Mouse (Mus musculus) embryonic facial prominence, embryonic 15.5 days (tissue): Measurements from ENCODE around the gene Rnf216. TPM values are rescaled to one million over a fixed set of nuclear protein-coding genes. Genes with fewer than 3 reads are reported as not detected.

Experiments
- ATAC-seq: fragments of 200-750 bp; cut with Nextera tagmentation; 2 replicates; pipeline ENCODE4 v1.8.0; 2017; ENCODE audit warnings: low read depth, moderate TSS enrichment; ENCODE audit not compliant: insufficient number of reproducible peaks, low FRiP score, low TSS enrichment
- H3K27ac ChIP-seq: fragments of 300-500 bp; sonication (generic); replicated peaks from 2 replicates; pipeline ENCODE4 v1.5.1; 2015; ENCODE audit warnings: mild to moderate bottlenecking, inconsistent platforms
- H3K27me3 ChIP-seq: fragments of 300-500 bp; sonication (generic); 2 replicates; pipeline ENCODE4 v1.6.1; 2015; ENCODE audit warnings: inconsistent platforms
- H3K36me3 ChIP-seq: fragments of 300-500 bp; sonication (generic); 2 replicates; pipeline ENCODE4 v1.6.1; 2015; ENCODE audit warnings: mild to moderate bottlenecking, inconsistent platforms
- H3K4me1 ChIP-seq: fragments of 300-500 bp; sonication (generic); 2 replicates; pipeline ENCODE4 v1.6.1; 2015; ENCODE audit warnings: inconsistent platforms
- H3K4me2 ChIP-seq: fragments of 300-500 bp; sonication (generic); replicated peaks from 2 replicates; pipeline ENCODE4 v1.6.1; 2015; ENCODE audit warnings: mild to moderate bottlenecking, inconsistent platforms
- H3K4me3 ChIP-seq: fragments of 300-500 bp; sonication (generic); replicated peaks from 2 replicates; pipeline ENCODE4 v1.5.1; 2015; ENCODE audit warnings: mild to moderate bottlenecking, inconsistent platforms
- H3K9ac ChIP-seq: fragments of 300-500 bp; sonication (generic); 2 replicates; pipeline ENCODE4 v1.6.1; 2015; ENCODE audit warnings: inconsistent platforms
- H3K9me3 ChIP-seq: fragments of 300-500 bp; sonication (generic); replicated peaks from 2 replicates; pipeline ENCODE4 v1.6.1; 2016; ENCODE audit warnings: inconsistent platforms
- WGBS: fragments of 180-500 bp; shearing (Covaris S2); methylation state at CpG from one replicate; pipeline ENCODE4 v1.1.7; 2015; 5-methylcytosine and 5-hydroxymethylcytosine counted together
- polyA plus RNA-seq: library from polyadenylated mRNA; unstranded; fragments of >200 nt; fragmentation: Nextera tagmentation; extraction: Ambion mirVana; gene quantifications from 2 replicates; pipeline ENCODE4 v1.2.1, GENCODE M21; 2015

Rnf216 gene
- polyA plus RNA-seq, 1 experiment from 2014 or later, result 41.2 TPM

- 89% methylated on average over 7 of the region's 7 CpGs for WGBS
- Histone ChIP-seq H3K27me3 (no peaks in the 10 kb centered on the region), H3K36me3 (peaks cover 32% of the 10 kb centered on the region), H3K27ac (no peak overlapping the region), H3K4me1 (no peaks in the 10 kb centered on the region), H3K4me2 (no peak overlapping the region), H3K4me3 (no peak overlapping the region), H3K9me3 (no peaks in the 10 kb centered on the region), H3K9ac (no peak overlapping the region)
- ATAC-seq, result no peak
Measured at GRCm38 (mm10) chr5:143095256-143095655, 17.5 kb downstream of the Rnf216 start.

GRCm38 (mm10) chr5:143092891-143093290 is 19.9 kb downstream of the Rnf216 start:
- Histone ChIP-seq H3K27ac (no peak overlapping the region), H3K4me3 (no peak overlapping the region), H3K4me2 (no peak overlapping the region), H3K36me3 (peaks cover 49% of the 10 kb centered on the region), H3K27me3 (no peaks in the 10 kb centered on the region), H3K4me1 (no peaks in the 10 kb centered on the region), H3K9ac (no peak overlapping the region), H3K9me3 (no peaks in the 10 kb centered on the region)
- ATAC-seq, result no peak
- WGBS, result 57% methylated on average over 3 of the region's 3 CpGs

- Histone ChIP-seq H3K27me3 (no peaks in the 10 kb centered on the region), H3K36me3 (peaks cover 78% of the 10 kb centered on the region), H3K4me2 (no peak overlapping the region), H3K9me3 (no peaks in the 10 kb centered on the region), H3K9ac (no peak overlapping the region), H3K4me1 (no peaks in the 10 kb centered on the region), H3K4me3 (no peak overlapping the region), H3K27ac (no peak overlapping the region)
- 71% methylated on average over 4 of the region's 4 CpGs for WGBS
- no peak for ATAC-seq
Measured at GRCm38 (mm10) chr5:143084898-143085297, 27.9 kb downstream of the Rnf216 start.

DNA sequence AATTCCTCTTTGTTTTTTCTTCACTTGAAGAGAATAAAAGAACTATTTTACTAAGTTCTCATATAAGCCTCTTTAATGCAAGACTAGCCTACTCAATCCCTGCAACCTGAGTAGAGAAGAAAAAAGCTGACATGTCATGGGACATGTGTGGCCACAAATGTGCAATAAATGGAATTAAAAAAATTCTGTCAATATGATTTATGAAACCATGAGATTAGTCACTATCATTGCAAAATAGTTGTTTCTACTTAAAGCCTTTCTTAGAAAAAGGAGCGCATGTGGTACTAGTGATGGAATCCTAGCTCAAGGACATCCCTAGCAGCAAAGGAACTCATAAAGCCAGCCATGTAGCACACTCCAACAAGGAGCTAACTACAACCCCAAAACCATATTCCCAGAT is 33.0 kb downstream of the Rnf216 start:
- Histone ChIP-seq H3K4me1 (no peaks in the 10 kb centered on the region), H3K4me3 (no peak overlapping the region), H3K36me3 (peaks cover 84% of the 10 kb centered on the region), H3K27me3 (no peaks in the 10 kb centered on the region), H3K27ac (no peak overlapping the region), H3K4me2 (no peak overlapping the region), H3K9me3 (no peaks in the 10 kb centered on the region), H3K9ac (no peak overlapping the region)
- 93% methylated on average over 1 of the region's 1 CpGs for WGBS
- ATAC-seq, result no peak

- no peaks in the 10 kb centered on the region for H3K9me3 ChIP-seq
- peaks cover 82% of the 10 kb centered on the region for H3K36me3 ChIP-seq
- 92% methylated on average over 3 of the region's 3 CpGs for WGBS
- no peak overlapping the region for H3K4me3 ChIP-seq
- ATAC-seq, result no peak
- H3K27ac ChIP-seq, result no peak overlapping the region
- no peak overlapping the region for H3K4me2 ChIP-seq
- no peaks in the 10 kb centered on the region for H3K27me3 ChIP-seq
- H3K4me1 ChIP-seq, result no peaks in the 10 kb centered on the region
- no peak overlapping the region for H3K9ac ChIP-seq
Measured at GRCm38 (mm10) chr5:143076603-143077143, 36.1 kb downstream of the Rnf216 start.

DNA sequence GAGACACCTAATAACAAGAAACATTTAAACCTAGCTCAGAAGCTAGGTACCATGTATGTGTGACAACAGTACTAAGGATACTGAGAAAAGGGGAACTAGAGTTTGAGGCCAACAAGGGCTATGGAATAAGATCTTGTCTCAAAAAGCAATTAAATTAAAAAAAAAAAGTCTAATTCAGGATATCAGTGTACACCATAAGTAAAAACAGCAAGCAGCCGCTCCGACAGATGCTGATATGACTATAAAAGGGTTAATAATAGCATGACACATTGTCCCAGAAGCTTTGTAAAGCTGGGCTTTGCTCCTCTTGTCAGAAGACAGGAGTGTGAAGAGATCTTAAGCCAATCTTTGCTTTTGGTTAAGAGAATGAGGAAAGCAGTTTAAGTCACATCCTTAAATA is 36.8 kb downstream of the Rnf216 start:
- H3K36me3 ChIP-seq, result peaks cover 77% of the 10 kb centered on the region
- no peak overlapping the region for H3K27ac ChIP-seq
- 90% methylated on average over 2 of the region's 2 CpGs for WGBS
- H3K27me3 ChIP-seq, result no peaks in the 10 kb centered on the region
- H3K4me1 ChIP-seq, result no peaks in the 10 kb centered on the region
- H3K9me3 ChIP-seq, result no peaks in the 10 kb centered on the region
- H3K4me3 ChIP-seq, result no peak overlapping the region
- no peak overlapping the region for H3K4me2 ChIP-seq
- no peak overlapping the region for H3K9ac ChIP-seq
- no peak for ATAC-seq

GRCm38 (mm10) chr5:143069048-143069447 is 43.7 kb downstream of the Rnf216 start:
- Histone ChIP-seq H3K4me2 (no peak overlapping the region), H3K9ac (no peak overlapping the region), H3K36me3 (peaks cover 59% of the 10 kb centered on the region), H3K27ac (no peak overlapping the region), H3K27me3 (no peaks in the 10 kb centered on the region), H3K4me3 (no peak overlapping the region), H3K9me3 (no peaks in the 10 kb centered on the region), H3K4me1 (no peaks in the 10 kb centered on the region)
- ATAC-seq, result no peak
- WGBS, result 91% methylated on average over 2 of the region's 2 CpGs

- H3K4me1 ChIP-seq, result no peaks in the 10 kb centered on the region
- ATAC-seq, result no peak
- peaks cover 59% of the 10 kb centered on the region for H3K36me3 ChIP-seq
- no peak overlapping the region for H3K4me3 ChIP-seq
- no peaks in the 10 kb centered on the region for H3K9me3 ChIP-seq
- no peaks in the 10 kb centered on the region for H3K27me3 ChIP-seq
- no peak overlapping the region for H3K27ac ChIP-seq
- H3K9ac ChIP-seq, result no peak overlapping the region
- H3K4me2 ChIP-seq, result no peak overlapping the region
- WGBS, result 82% methylated on average over 3 of the region's 3 CpGs
Measured at GRCm38 (mm10) chr5:143068382-143068781, 44.4 kb downstream of the Rnf216 start.

- H3K9ac ChIP-seq, result no peak overlapping the region
- no peaks in the 10 kb centered on the region for H3K27me3 ChIP-seq
- no peak overlapping the region for H3K4me2 ChIP-seq
- ATAC-seq, result no peak
- WGBS, result 12% methylated on average over 1 of the region's 1 CpGs
- H3K27ac ChIP-seq, result no peak overlapping the region
- no peaks in the 10 kb centered on the region for H3K9me3 ChIP-seq
- peaks cover 64% of the 10 kb centered on the region for H3K36me3 ChIP-seq
- H3K4me3 ChIP-seq, result no peak overlapping the region
- H3K4me1 ChIP-seq, result no peaks in the 10 kb centered on the region
Measured at GRCm38 (mm10) chr5:143066551-143066958, 46.2 kb downstream of the Rnf216 start.

DNA sequence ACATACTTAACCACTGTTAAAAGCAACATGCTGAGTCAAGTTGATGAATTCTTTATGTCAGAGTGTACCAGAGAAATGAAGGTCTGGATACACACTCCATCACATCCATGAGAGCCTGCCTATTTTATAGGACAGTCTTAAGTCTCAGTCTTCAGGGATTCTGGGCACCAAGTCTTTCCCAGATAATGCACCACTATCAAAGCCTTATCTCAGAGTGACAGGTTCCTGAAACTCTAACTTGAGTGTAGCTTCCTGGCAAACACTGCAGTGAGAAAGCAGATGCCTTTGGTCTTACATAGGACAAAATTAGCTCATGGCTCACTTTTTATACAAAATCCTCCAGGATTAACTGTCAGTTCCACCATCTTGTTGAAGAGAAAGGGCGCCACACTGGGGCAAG is 46.7 kb downstream of the Rnf216 start:
- no peak for ATAC-seq
- Histone ChIP-seq H3K4me2 (no peak overlapping the region), H3K9ac (no peak overlapping the region), H3K4me1 (no peaks in the 10 kb centered on the region), H3K27me3 (no peaks in the 10 kb centered on the region), H3K4me3 (no peak overlapping the region), H3K27ac (0 out of 2 replicates have a peak overlapping the region, but pooled peaks have one; percentile 5), H3K9me3 (no peaks in the 10 kb centered on the region), H3K36me3 (peaks cover 64% of the 10 kb centered on the region)
- WGBS, result 92% methylated on average over 1 of the region's 1 CpGs

DNA sequence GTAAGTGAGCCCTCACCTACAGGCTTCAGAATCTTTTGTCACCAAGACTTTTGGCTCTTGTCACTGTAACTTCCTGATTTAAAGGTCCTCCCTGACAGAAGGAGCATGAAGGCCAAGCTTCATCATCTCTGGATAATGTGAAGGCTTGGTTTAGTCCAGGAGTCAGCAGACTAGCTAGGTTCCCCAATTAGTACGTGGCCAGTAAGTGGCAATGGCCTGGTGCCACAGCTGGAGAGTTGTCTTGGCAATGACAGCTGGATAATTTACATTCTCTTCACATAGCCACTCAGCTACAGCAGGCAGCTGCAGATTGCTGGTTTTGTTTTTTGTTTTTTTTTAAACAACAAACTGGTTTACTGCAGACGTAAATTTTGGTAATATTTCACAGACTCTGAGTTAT is 47.6 kb downstream of the Rnf216 start:
- Histone ChIP-seq H3K36me3 (peaks cover 64% of the 10 kb centered on the region), H3K27ac (no peak overlapping the region), H3K4me2 (no peak overlapping the region), H3K9me3 (no peaks in the 10 kb centered on the region), H3K4me3 (no peak overlapping the region), H3K9ac (no peak overlapping the region), H3K27me3 (no peaks in the 10 kb centered on the region), H3K4me1 (0 out of 2 replicates have a peak, but pooled peaks cover under 1% of the 10 kb centered on the region)
- no peak for ATAC-seq
- WGBS, result 80% methylated on average over 2 of the region's 2 CpGs

DNA sequence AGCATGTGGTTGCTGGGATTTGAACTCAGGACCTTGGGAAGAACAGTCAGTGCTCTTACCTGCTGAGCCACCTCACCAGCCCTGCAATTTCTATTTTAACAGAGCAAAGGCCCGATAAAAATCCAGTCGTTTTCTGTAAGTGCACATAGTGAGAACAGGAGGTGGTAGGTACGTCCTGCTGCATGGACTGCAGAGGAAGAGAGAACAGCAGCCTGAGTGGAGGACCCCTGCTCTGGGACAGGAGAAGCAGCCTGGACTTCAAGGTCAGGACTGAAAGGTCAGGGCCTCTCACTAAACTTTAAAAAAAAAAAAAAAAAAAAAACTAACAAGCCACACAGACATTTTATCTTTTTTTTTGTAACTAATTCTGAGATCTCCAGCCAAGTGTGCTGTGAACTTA is 50.5 kb downstream of the Rnf216 start:
- Histone ChIP-seq H3K27ac (no peak overlapping the region), H3K9ac (no peak overlapping the region), H3K27me3 (no peaks in the 10 kb centered on the region), H3K4me3 (no peak overlapping the region), H3K4me1 (peaks cover 28% of the 10 kb centered on the region), H3K9me3 (no peaks in the 10 kb centered on the region), H3K4me2 (no peak overlapping the region), H3K36me3 (peaks cover 44% of the 10 kb centered on the region)
- ATAC-seq, result no peak
- WGBS, result 93% methylated on average over 3 of the region's 3 CpGs
